ENCODE assay signal across 29 mouse cellular contexts in the genomic region with DNA sequence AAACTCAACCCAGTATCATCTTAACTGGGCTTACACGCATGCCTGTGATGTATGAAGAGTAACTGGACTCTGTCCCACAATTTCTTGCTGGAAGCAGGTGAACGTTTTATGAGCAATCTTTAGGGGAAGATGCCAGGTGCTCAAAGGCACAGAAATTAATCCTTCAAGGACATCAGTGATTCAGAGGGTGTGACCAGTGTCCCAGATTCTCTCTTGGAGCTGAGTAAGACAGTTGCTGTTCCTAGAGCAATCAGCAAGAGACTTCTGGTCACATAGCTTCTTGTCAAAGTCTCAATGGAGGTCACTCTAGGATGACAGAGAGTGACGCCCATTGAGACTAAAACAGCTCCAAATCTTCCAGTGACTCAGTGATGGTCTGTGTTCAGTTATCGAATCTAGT. TPM values are rescaled to one million over a fixed set of nuclear protein-coding genes. Genes with fewer than 3 reads are reported as not detected.
"Had no signal": no experiment of that assay in that cellular context is flagged by ENCODE, and none has a peak within 500 bp of the region (broad histone marks: within the 10 kb centered on the region; RNA-seq: fewer than 3 reads in every experiment).

No protein-coding gene starts in this region.

- H3K9me3 ChIP-seq: heart, embryonic 10.5 days; heart, embryonic 13.5 days; heart, embryonic 15.5 days; hindbrain, embryonic 13.5 days; hindbrain, embryonic 15.5 days; limb, embryonic 10.5 days; limb, embryonic 12.5 days; liver, embryonic 13.5 days; liver, embryonic 15.5 days had no signal

- H3K4me2 ChIP-seq: heart, embryonic 13.5 days; heart, embryonic 15.5 days; hindbrain, embryonic 13.5 days; hindbrain, embryonic 15.5 days; limb, embryonic 12.5 days; liver, embryonic 11.5 days; liver, embryonic 13.5 days; liver, embryonic 15.5 days had no signal

- H3K36me3 ChIP-seq: heart, embryonic 10.5 days; heart, embryonic 13.5 days; heart, embryonic 15.5 days; hindbrain, embryonic 13.5 days; hindbrain, embryonic 15.5 days; limb, embryonic 10.5 days; limb, embryonic 12.5 days; liver, embryonic 13.5 days; liver, embryonic 15.5 days had no signal

- H3K4me3 ChIP-seq: gastrocnemius, adult 2 months; heart, embryonic 10.5 days; heart, embryonic 13.5 days; heart, embryonic 15.5 days; hindbrain, embryonic 13.5 days; hindbrain, embryonic 15.5 days; layer of hippocampus, adult 2 months; left cerebral cortex, adult 2 months; limb, embryonic 10.5 days; limb, embryonic 12.5 days; liver, embryonic 13.5 days; liver, embryonic 15.5 days had no signal

- DNase-seq: gastrocnemius, adult 2 months; gastrocnemius, postnatal 10 days; gastrocnemius, postnatal 25 days; heart, adult 18-20 months; heart, postnatal 14 days; heart, postnatal 36 days; kidney, adult 18-20 months; kidney, adult 8-10 months; kidney, postnatal 10 days; kidney, postnatal 25 days; liver; liver, embryonic 13.5 days had no signal

- H3K4me1 ChIP-seq: heart, embryonic 10.5 days; heart, embryonic 13.5 days; heart, embryonic 15.5 days; hindbrain, embryonic 13.5 days; hindbrain, embryonic 15.5 days; limb, embryonic 10.5 days; limb, embryonic 12.5 days; liver, embryonic 13.5 days; liver, embryonic 15.5 days had no signal

- H3K9ac ChIP-seq: heart, embryonic 13.5 days; heart, embryonic 15.5 days; hindbrain, embryonic 13.5 days; hindbrain, embryonic 15.5 days; limb, embryonic 12.5 days; liver, embryonic 13.5 days; liver, embryonic 15.5 days had no signal

- H3K27me3 ChIP-seq: heart, embryonic 13.5 days; heart, embryonic 15.5 days; hindbrain, embryonic 15.5 days; limb, embryonic 12.5 days; liver, embryonic 13.5 days; liver, embryonic 15.5 days had no signal

- H3K27ac ChIP-seq: gastrocnemius, adult 2 months; heart, embryonic 10.5 days; heart, embryonic 13.5 days; heart, embryonic 15.5 days; hindbrain, embryonic 13.5 days; hindbrain, embryonic 15.5 days; hindbrain, postnatal 0 days; layer of hippocampus, adult 2 months; left cerebral cortex, adult 2 months; limb, embryonic 10.5 days; limb, embryonic 12.5 days; liver, embryonic 13.5 days; liver, embryonic 15.5 days had no signal

- ATAC-seq: hindbrain, postnatal 0 days had no signal

RNA-seq across cellular contexts. Expression of a gene that starts 19.6 kb away (rescaled TPM):
- total RNA-seq: gastrocnemius, adult 2 months; gastrocnemius, postnatal 10 days; gastrocnemius, postnatal 25 days; granulocyte monocyte progenitor cell, adult 5-6 weeks; hematopoietic stem cell, adult 5-6 weeks; layer of hippocampus, adult 2 months; layer of hippocampus, postnatal 25 days; left cerebral cortex, adult 2 months; left cerebral cortex, postnatal 36 days had no signal
- polyA plus RNA-seq: heart, embryonic 10.5 days; heart, embryonic 13.5 days; hindbrain, embryonic 11.5 days; hindbrain, embryonic 13.5 days; limb, embryonic 10.5 days; limb, embryonic 12.5 days had no signal
